Mouse (Mus musculus) hindbrain, embryonic 11.5 days (tissue): Measurements from ENCODE around the gene Gm9817. TPM values are rescaled to one million over a fixed set of nuclear protein-coding genes. Genes with fewer than 3 reads are reported as not detected.

Source experiments
- ATAC-seq: fragments of 200-750 bp; cut with Nextera tagmentation; 2 replicates; pipeline ENCODE4 v1.8.0; 2017; ENCODE audit warnings: mild to moderate bottlenecking, moderate TSS enrichment, moderate library complexity; ENCODE audit not compliant: low FRiP score
- DNase-seq: peaks from one replicate; pipeline ENCODE4 v3.0.0-alpha.2; 2015; ENCODE audit warnings: low spot score
- H3K27ac ChIP-seq: fragments of 300-500 bp; sonication (generic); 2 replicates; pipeline ENCODE4 v1.5.1; 2014; ENCODE audit warnings: mild to moderate bottlenecking, low read depth, low read length
- H3K27me3 ChIP-seq: fragments of 300-500 bp; sonication (generic); 2 replicates; pipeline ENCODE4 v1.6.1; 2014; ENCODE audit warnings: mild to moderate bottlenecking, low read length, moderate library complexity, mixed read lengths; ENCODE audit not compliant: control insufficient read depth, insufficient read depth
- H3K36me3 ChIP-seq: fragments of 300-500 bp; sonication (generic); 2 replicates; pipeline ENCODE4 v1.6.1; 2014; ENCODE audit warnings: mild to moderate bottlenecking, low read length, moderate library complexity, mixed read lengths; ENCODE audit not compliant: control insufficient read depth, insufficient read depth
- H3K4me1 ChIP-seq: fragments of 300-500 bp; sonication (generic); replicated peaks from 2 replicates; pipeline ENCODE4 v1.6.1; 2014; ENCODE audit warnings: low read length, mixed read lengths; ENCODE audit not compliant: control insufficient read depth, insufficient read depth
- H3K4me2 ChIP-seq: fragments of 300-500 bp; sonication (generic); replicated peaks from 2 replicates; pipeline ENCODE4 v1.6.1; 2014; ENCODE audit warnings: mild to moderate bottlenecking, low read depth, low read length
- H3K4me3 ChIP-seq: fragments of 300-500 bp; sonication (generic); 2 replicates; pipeline ENCODE4 v1.5.1; 2014; ENCODE audit warnings: low read depth, low read length
- H3K9ac ChIP-seq: fragments of 300-500 bp; sonication (generic); 2 replicates; pipeline ENCODE4 v1.6.1; 2014; ENCODE audit warnings: low read depth, low read length
- H3K9me3 ChIP-seq: fragments of 300-500 bp; sonication (generic); 2 replicates; pipeline ENCODE4 v1.6.1; 2016; ENCODE audit warnings: low read length; ENCODE audit not compliant: control insufficient read depth
- WGBS: fragments of 180-500 bp; shearing (Covaris S2); extraction: QIAGEN DNeasy Blood & Tissue Kit; methylation state at CpG from one replicate; pipeline ENCODE4 v1.1.7; 2014; 5-methylcytosine and 5-hydroxymethylcytosine counted together
- polyA plus RNA-seq: library from polyadenylated mRNA; unstranded; fragments of >200 nt; fragmentation: Nextera tagmentation; extraction: Ambion mirVana; gene quantifications from 2 replicates; pipeline ENCODE4 v1.2.1, GENCODE M21; 2014

The Gm9817 gene
- polyA plus RNA-seq, 1 experiment from 2014 or later: not detected

DNA sequence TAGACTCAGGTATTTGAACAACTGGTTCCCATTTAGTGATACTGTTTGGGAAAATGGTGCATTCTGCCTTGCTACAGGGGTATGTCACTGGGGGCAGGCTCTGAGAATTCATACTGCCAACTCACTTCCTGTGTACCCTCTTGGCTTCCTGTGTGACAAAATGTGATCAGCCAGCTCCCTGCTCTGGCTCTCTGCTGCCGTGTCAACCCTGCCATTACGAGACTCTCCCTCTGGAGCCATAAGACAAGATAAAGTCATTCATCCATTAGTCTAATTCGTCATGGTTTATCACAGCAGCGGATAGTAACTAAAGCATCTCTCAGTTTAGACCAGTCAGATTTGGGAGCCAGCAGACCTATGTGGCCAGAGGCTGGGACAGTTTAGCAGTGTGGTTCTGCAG lies 38.3 kb upstream of the Gm9817 start:
- H3K4me1 ChIP-seq: no peaks in the 10 kb centered on the region
- H3K9me3 ChIP-seq: no peaks in the 10 kb centered on the region
- H3K4me3 ChIP-seq: no peak overlapping the region
- no peak overlapping the region for H3K27ac ChIP-seq
- no peak overlapping the region for H3K9ac ChIP-seq
- DNase-seq: no peak
- no peak for ATAC-seq
- WGBS: 62% methylated on average over 4 of the region's 4 CpGs
- no peaks in the 10 kb centered on the region for H3K36me3 ChIP-seq
- no peaks in the 10 kb centered on the region for H3K27me3 ChIP-seq
- no peak overlapping the region for H3K4me2 ChIP-seq

GRCm38 (mm10) chr13:45040741-45041140 lies 37.8 kb upstream of the Gm9817 start:
- no peaks in the 10 kb centered on the region for H3K36me3 ChIP-seq
- DNase-seq (no peak), ATAC-seq (no peak)
- H3K9me3 ChIP-seq: no peaks in the 10 kb centered on the region
- H3K27me3 ChIP-seq: no peaks in the 10 kb centered on the region
- H3K4me2 ChIP-seq: no peak overlapping the region
- H3K27ac ChIP-seq: no peak overlapping the region
- no peak overlapping the region for H3K4me3 ChIP-seq
- H3K4me1 ChIP-seq: no peaks in the 10 kb centered on the region
- H3K9ac ChIP-seq: no peak overlapping the region
- 87% methylated on average over 7 of the region's 7 CpGs for WGBS

DNA sequence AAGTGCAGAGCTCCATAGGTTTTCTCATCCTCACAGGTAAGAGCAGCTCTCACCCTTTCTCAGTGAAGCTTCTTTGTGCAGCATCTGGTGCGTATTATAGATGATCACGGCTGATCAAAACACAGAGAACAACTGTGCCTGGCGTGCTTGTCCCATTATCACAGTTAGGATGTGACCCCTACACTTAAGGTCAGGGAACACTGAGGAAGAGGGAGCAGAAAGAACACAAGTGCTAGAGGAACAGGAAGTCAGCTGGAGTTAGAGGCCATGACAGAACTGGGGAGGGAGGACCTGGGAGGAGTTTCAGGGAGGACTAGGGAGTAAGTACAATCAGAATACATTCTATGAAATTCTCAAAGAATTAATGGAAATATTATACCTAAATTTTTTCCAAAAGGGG lies 35.0 kb upstream of the Gm9817 start:
- H3K4me3 ChIP-seq: no peak overlapping the region
- H3K27me3 ChIP-seq: no peaks in the 10 kb centered on the region
- 64% methylated on average over 3 of the region's 3 CpGs for WGBS
- H3K4me2 ChIP-seq: no peak overlapping the region
- H3K4me1 ChIP-seq: no peaks in the 10 kb centered on the region
- no peak for DNase-seq
- H3K9ac ChIP-seq: no peak overlapping the region
- ATAC-seq: no peak
- no peaks in the 10 kb centered on the region for H3K36me3 ChIP-seq
- H3K27ac ChIP-seq: no peak overlapping the region
- H3K9me3 ChIP-seq: no peaks in the 10 kb centered on the region

- H3K27ac ChIP-seq: no peak overlapping the region
Measured at GRCm38 (mm10) chr13:45049261-45050020, 29.1 kb upstream of the Gm9817 start.

DNA sequence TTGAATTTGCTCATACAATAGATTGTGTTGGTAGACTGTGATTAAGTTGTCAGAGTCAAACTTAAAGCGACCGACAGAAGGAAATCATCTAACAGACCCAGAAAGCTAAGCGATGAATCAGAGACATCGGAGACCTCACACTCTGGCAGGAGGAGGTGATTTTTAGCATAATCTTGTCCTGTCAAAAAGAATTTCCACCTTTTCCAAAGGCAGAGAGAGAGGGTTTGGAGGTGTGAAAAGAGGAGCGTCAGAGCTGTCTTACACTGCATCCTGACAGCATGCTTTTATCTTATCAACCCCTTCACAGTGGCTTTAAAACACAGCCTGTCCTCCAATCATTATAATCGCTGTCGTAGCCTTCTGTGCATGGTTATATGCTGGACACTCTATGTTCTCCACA lies 25.7 kb upstream of the Gm9817 start:
- Histone ChIP-seq H3K27ac (no peak overlapping the region), H3K27me3 (no peaks in the 10 kb centered on the region), H3K9me3 (no peaks in the 10 kb centered on the region), H3K36me3 (no peaks in the 10 kb centered on the region), H3K4me1 (no peaks in the 10 kb centered on the region), H3K4me2 (no peak overlapping the region), H3K9ac (no peak overlapping the region), H3K4me3 (no peak overlapping the region)
- WGBS: 81% methylated on average over 7 of the region's 7 CpGs
- ATAC-seq (no peak), DNase-seq (no peak)

More at GRCm38 (mm10) chr13:45049261-45050020, 29.1 kb upstream of the Gm9817 start:
- 83% methylated on average over 7 of the region's 7 CpGs for WGBS
- Histone ChIP-seq H3K36me3 (no peaks in the 10 kb centered on the region), H3K9ac (no peak overlapping the region), H3K9me3 (no peaks in the 10 kb centered on the region), H3K27me3 (no peaks in the 10 kb centered on the region), H3K4me3 (no peak overlapping the region), H3K4me1 (no peaks in the 10 kb centered on the region), H3K4me2 (no peak overlapping the region)
- ATAC-seq: no peak
- no peak for DNase-seq

GRCm38 (mm10) chr13:45053843-45054242 lies 24.6 kb upstream of the Gm9817 start:
- 94% methylated on average over 3 of the region's 3 CpGs for WGBS
- H3K9ac ChIP-seq: no peak overlapping the region

DNA sequence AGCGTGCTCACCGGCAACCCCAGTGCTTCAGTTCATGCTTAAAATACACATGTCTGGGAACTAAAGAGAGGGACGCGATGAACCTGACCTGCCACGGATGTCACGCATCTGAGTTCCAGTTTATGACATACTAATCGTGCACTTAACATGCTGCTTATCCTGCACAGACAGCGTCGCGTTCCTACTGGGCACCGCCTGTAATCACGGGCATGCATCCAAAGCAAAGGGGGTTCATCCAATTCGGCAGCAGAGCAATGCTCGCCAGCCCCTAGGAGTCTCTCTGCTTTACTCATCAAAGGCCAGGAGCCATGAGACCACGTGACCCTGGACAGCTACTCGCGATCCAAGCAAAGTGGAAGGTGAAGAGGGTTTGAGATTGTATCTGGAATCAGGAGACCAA lies 19.3 kb upstream of the Gm9817 start:
- Histone ChIP-seq H3K9ac (no peak overlapping the region), H3K27me3 (no peaks in the 10 kb centered on the region), H3K36me3 (no peaks in the 10 kb centered on the region), H3K4me2 (no peak overlapping the region), H3K4me3 (no peak overlapping the region), H3K4me1 (no peaks in the 10 kb centered on the region), H3K9me3 (no peaks in the 10 kb centered on the region), H3K27ac (no peak overlapping the region)
- DNase-seq: no peak
- 89% methylated on average over 17 of the region's 17 CpGs for WGBS
- ATAC-seq: no peak

More at GRCm38 (mm10) chr13:45053843-45054242, 24.6 kb upstream of the Gm9817 start:
- ATAC-seq: no peak
- Histone ChIP-seq H3K9me3 (no peaks in the 10 kb centered on the region), H3K4me3 (no peak overlapping the region), H3K27me3 (no peaks in the 10 kb centered on the region), H3K4me2 (no peak overlapping the region), H3K4me1 (no peaks in the 10 kb centered on the region), H3K36me3 (no peaks in the 10 kb centered on the region), H3K27ac (no peak overlapping the region)
- DNase-seq: no peak

- ATAC-seq: no peak
- WGBS: 80% methylated on average over 5 of the region's 5 CpGs
Measured at GRCm38 (mm10) chr13:45063146-45063545, 15.3 kb upstream of the Gm9817 start.

GRCm38 (mm10) chr13:45064951-45065350 lies 13.5 kb upstream of the Gm9817 start:
- Histone ChIP-seq H3K9me3 (no peaks in the 10 kb centered on the region), H3K27ac (no peak overlapping the region), H3K4me1 (no peaks in the 10 kb centered on the region), H3K36me3 (no peaks in the 10 kb centered on the region), H3K4me3 (no peak overlapping the region), H3K9ac (no peak overlapping the region), H3K27me3 (no peaks in the 10 kb centered on the region), H3K4me2 (no peak overlapping the region)
- ATAC-seq (no peak), DNase-seq (no peak)
- WGBS: 87% methylated on average over 4 of the region's 4 CpGs

More at GRCm38 (mm10) chr13:45063146-45063545, 15.3 kb upstream of the Gm9817 start:
- Histone ChIP-seq H3K27me3 (no peaks in the 10 kb centered on the region), H3K4me1 (no peaks in the 10 kb centered on the region), H3K9ac (no peak overlapping the region), H3K9me3 (no peaks in the 10 kb centered on the region), H3K4me3 (no peak overlapping the region), H3K36me3 (no peaks in the 10 kb centered on the region), H3K27ac (no peak overlapping the region), H3K4me2 (no peak overlapping the region)
- DNase-seq: no peak
